Mouse (Mus musculus): ENCODE measurements around the gene Faf2.
"Not testable (repeated sequence)": the region's sequence is repeated elsewhere in the genome, so short reads cannot be mapped to it uniquely, and the experiment has no call there.

The Faf2 gene

DNA sequence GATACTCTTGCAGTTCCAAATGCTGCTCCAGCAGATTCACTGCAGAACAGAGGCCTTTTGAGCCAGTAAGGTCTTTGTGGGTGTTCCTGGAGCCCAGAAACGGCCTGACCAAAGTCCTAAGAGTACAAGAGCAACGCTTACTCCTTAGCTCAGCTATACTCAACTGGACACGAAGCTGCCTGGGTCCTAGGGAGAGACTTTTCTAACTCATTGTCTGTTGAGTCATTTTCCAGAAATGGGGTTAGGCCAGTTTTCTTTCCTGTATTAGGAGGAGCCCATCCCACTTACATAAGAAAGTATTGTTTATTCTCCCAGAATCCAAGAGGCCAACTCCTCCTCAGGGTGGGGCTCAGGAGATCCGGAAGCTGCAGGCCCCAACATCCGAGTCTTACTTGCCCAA lies 16.2 kb upstream of the Faf2 start:
- peak; percentile 36 for DNase-seq (ENCODE audit: low read depth, low spot score)

DNA sequence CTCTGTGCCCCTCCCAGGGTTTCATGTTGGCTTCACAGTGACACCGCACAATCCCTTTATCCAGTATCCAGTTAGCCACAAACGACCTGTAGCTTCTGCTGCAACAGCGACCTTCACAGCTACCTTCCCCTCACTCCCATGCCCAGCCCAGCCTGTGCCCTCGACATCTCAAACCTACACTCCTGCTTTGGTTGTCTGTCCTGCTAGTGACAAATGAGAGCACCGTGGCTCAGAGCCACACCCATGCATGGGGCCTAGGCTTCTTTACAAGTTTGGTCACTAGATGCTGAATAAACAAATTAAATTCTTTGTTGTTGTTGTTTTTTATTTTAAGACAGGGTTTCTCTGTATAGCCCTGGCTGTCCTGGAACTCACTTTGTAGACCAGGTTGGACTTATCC lies 14.4 kb upstream of the Faf2 start:
- no peak for DNase-seq (ENCODE audit: low read depth, low spot score)

DNA sequence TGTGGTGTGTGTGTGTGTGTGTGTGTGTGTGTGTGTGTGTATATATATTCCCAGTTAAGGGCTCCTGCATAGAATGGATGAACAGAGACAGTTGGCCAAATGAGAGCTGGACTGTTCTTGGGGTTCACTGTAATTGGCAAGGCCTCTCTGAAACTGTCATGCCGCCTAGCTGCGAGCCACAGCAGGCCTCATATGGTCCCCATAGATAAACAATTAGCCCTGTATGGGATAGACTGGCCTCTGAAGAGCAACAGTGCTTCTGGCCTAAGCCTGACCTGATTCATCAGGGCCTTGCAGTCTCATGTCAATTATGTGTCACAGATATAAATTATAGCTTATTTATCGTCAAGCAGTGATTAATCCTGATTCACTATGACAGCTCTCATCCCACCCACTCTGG lies 13.6 kb upstream of the Faf2 start:
- no peak for DNase-seq (ENCODE audit: low read depth, low spot score)

DNA sequence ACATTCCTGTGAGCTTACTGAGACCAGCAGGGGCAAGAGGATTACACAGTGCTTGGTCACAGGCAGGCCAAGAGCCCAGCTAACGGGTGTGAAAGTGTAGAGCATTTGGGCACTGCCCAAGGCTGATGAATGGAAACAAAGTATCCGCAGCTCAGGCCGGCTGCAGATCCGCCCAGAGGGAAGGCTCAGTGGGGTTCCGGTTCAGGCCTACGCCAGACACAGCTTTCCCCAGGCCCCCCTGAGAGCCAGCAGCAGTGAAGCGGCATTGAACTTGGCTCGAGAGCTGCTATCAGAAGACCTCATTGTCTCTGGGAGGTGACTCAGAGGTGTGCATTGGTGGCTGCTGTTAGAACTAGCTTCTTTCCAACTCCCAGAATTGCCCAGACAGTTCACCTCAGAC lies 12.9 kb upstream of the Faf2 start:
- DNase-seq (ENCODE audit: low read depth, low spot score) = peak; percentile 44

DNA sequence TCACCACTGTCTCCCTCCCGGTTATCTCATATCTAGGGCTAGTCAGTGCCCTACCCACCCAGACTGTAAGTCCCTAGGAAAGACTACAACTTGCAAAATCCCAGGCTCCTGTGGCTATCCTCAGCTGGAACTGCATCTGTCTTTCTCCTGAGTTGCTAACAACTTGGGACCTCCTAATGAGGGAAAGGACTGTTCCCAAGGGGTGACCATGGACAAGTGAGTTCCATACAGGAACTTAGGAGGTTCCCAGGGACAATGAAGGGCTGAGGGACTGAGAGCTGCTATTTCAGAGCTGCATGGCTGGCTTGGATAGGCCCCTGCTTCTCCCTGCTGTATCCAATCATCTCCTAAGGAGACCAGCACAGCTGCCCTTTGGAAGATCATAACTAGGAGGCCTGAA lies 12.3 kb upstream of the Faf2 start:
- DNase-seq (ENCODE audit: low read depth, low spot score) = no peak

DNA sequence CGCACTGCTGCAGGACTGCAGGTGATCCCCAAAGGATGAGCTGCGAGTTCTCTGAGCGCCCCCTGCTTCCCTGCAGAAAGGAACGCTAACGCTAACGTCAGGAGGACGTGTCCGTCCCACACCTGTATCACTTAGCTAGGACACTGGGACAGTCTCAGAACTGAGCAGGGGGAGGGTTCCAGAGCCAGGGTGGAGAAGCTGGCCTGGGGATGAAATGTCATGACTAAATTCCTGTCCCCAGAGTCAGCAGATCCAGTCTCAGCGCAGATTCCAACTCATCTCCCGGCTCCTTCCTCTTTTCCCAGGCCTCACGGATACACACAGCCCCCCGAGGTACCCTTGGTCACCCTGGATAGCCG lies 11.0 kb upstream of the Faf2 start:
- DNase-seq (ENCODE audit: low read depth, low spot score) = peak; percentile 42

DNA sequence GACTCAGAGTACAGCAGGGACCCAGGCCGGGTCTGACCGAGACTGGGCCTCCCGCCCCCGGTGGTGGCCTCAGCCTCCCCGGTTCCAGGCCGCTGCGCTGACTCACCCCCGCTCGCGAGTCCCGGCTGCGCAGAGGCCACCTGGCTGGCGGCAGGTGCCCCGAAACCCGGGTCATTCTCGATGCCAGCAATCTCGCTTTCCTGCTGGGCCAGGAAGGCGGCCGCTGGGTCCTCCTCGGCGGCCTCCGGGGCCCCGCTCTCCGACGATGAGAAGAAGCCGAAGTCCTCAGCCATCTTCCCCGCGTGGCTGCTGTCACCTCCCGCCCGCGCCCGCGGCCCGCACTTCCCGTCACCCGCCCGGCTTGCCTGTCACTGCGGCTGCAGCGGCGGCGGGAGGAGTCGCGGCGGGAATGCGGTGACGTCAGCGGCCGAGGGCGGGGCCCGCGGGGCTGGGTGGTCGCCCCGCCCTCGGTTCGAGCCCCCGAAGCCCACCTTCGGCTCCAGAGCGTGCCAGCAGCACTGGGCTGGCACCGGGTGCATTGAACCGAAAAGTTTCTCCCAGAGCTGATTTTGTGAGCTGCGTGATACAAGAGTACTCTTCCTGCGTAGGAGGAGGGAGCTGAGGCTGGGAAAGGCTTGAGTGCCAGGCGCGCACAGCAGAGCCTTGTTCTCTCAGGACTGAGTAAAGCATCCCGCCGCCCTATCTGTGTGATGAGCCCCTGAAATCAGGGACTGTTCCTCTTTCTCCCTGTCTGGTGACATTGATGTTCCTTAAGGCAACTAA lies 10.4 kb upstream of the Faf2 start, which contains the start of gene Cltb:
Gene Cltb, minus strand, starts transcription at position 373 of the 783 bp plus-strand sequence.
- DNase-seq (ENCODE audit: low read depth, low spot score) = peak; percentile 51

DNA sequence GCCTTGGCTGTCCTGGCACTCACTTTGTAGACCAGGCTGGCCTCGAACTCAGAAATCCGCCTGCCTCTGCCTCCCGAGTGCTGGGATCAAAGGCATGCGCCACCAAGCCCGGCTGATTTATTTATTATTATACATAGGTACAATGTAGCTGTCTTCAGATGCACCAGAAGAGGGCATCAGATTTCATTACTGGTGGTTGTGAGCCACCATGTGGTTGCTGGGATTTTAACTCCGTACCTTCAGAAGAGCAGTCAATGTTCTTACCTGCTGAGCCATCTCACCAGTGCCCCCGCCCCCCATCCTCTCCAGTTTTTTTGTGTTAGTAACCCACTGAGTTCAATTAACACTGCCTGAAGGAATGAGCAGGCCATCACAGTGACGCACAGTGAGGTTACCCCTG lies 8.4 kb upstream of the Faf2 start:
- not testable (repeated sequence) for DNase-seq (ENCODE audit: low read depth, low spot score)

DNA sequence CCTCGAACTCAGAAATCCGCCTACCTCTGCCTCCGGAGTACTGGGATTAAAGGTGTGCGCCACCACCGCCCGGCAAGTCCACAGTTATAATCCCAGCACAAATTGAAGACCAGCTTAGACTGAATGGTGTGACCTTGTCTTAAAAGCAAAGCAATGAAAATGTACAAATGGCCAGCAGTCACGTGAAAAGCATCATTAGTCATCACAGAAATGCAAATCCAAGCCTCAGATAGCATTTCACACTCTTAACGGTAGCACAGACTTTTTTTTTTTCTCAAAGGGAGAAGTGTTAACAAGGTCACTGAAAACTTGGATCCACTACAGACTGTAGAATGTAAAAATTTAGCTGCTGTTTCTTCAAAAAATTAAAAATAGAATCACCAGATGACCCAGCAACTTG lies 5.3 kb upstream of the Faf2 start:
- no peak for DNase-seq (ENCODE audit: low read depth, low spot score)

DNA sequence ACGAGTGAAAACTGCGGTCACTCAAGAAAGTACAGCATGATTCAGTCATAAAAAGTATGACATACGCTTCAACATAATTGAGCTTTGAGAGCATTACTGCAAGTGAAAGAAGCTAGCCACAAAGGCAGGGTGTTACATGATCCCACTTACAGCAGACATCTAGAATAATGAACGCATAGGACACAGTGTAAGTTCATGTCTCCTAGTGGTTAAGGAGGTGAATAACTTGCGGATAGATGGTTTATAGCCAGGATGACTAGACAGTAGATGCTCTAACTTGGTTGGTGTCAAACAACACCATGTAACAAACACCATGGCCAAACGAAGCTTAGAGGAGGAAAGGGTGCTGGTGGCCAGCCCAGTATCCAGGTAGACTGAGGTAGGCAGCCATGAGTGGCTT lies 4.6 kb upstream of the Faf2 start:
- DNase-seq (ENCODE audit: low read depth, low spot score) = no peak

DNA sequence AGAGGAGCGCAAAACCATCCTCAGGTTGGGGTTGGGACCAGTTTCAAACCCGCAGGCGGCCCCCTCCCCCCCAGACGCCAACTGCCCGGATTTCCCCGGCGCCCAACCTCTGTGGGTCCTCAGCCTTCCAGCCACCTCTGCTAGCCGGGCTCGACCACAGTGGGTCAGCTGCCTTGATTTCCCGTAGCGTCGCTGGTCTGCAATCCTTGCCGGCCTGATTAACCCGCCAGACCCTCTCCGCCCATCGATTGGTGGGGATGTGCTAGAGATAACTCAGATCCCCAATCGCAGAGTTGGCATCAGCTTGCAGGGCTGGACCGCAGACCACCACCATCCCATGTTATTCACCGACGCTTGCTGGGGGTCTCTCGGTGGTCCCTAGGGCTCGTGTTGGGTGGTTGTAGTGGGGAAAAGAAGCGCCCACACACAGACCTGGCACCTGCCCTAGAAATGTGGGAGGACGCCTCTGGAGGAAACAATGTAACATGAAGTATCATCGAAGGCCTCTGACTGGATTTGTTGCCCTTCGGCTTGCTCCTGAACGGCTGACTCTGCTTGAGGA lies 457 bp downstream of the Faf2 start:
- no peak for DNase-seq (ENCODE audit: low read depth, low spot score)

DNA sequence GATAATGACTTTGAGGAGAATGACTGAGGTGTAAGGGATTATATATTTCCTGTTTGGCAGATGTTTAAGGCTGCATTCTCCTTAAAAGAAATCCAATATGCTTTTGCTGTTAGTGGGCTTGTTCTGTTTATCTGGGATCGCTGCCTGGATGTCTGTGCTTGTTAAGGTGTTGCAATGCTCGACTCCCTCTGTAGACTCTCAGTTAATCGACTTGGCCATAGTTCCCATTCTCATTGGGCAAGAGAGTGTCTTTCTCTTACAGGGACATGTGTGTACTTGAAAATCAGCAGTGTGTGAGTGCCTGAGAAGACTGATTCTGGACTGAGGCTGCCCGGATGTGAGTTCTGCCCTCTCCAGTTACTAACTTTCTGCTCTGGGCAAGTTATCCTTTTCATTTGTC lies 7.5 kb downstream of the Faf2 start:
- DNase-seq (ENCODE audit: low read depth, low spot score) = no peak

DNA sequence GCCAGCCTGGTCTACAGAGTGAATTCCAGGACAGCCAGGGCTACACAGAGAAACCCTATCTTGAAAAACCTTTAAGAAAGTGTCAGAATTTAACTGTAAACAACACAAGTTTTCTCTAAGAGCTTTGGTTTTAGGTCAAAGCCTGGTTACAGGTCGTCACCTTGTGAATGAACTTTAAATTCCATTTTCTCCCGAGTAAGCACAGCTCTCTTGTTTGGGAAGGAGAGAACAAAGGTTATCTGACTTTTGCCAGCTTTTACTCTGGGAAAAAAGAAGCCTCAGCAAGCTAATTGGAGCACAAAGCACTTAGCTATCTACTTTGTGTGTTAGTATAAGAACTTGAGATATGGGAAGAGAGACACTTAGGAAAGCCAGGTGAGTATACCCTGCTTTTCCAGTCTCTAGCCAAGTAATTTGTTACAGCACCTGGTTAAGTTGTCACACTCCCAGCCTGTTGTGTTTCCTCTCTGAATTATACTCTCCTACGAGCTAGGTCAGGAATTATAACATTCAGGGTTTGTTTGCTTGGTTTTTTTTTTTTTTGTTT lies 11.2 kb downstream of the Faf2 start:
- DNase-seq (ENCODE audit: low read depth, low spot score) = no peak

DNA sequence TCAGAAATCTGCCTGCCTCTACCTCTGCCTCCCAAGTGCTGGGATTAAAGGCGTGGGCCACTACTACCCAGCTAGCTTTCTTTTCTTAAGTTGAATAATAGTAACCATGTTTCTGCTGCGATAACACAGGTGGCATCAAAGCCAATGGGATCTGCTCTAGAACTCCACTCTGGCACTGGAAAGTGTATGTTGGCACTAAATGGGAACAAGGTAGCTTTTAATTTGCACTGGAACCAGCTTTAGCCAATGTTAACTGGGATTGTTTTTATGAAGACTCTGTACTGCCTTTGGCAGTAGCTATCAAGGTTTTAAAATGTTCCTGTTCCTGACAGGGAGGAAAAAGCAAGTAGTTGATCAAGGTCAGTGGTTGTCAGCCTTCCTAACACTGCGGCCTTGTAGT lies 13.4 kb downstream of the Faf2 start:
- DNase-seq (ENCODE audit: low read depth, low spot score) = no peak

DNA sequence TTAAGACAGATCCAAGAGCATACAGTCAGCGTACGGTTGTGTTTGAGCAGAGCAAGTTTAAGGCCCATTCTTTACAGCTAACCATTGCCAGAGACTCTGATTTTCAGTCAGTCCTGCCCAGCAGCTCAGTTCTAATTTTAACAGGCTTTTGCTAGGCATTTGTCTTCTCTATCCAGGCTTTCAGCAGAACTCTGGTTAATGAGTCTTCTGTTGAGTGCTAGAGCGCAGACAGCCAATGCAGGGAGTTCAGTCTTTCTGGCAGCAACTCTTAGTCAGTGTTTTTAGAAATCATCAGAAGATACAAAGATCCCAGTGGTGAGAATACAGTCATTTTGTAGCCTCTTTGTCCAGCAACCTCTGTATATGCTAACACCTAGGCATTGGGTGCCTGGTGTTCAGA lies 28.9 kb downstream of the Faf2 start:
- no peak for DNase-seq (ENCODE audit: low read depth, low spot score)

DNA sequence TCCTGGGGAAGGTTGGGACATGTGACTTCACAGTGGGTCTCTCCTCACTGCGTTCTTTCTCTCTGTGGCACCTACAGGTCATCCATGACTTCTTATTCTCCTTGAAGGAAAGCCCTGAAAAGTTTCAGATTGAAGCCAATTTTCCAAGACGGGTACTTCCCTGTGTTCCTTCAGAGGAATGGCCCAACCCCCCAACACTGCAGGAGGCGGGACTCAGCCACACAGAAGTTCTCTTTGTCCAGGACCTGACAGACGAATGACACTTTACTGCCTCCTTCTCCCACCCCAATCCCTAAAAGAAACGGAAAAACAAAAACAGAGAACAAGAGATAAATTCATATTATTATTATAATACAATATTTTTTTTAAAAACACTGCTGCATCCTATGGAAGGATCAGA lies 39.3 kb downstream of the Faf2 start:
- DNase-seq (ENCODE audit: low read depth, low spot score) = no peak

DNA sequence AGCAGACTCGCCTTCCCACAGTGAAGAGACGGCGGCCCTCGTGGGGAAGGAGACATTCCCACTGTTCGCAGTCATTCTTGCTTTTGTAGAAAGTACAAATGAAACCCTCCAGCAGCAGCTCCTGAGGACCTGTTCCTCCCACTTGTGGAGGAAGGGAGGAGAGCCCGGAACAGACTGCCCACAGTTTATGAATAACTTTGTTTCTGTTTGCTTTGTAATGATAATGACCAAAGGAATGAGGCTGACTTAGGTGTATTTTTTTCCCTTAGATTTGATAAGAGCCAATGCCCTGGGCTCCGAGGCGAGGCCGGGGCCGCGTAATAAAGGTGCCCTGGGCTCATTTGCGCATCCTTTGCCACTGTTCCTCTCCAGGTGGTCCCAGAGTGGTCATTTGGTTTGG lies 39.8 kb downstream of the Faf2 start:
- no peak for DNase-seq (ENCODE audit: low read depth, low spot score)

DNA sequence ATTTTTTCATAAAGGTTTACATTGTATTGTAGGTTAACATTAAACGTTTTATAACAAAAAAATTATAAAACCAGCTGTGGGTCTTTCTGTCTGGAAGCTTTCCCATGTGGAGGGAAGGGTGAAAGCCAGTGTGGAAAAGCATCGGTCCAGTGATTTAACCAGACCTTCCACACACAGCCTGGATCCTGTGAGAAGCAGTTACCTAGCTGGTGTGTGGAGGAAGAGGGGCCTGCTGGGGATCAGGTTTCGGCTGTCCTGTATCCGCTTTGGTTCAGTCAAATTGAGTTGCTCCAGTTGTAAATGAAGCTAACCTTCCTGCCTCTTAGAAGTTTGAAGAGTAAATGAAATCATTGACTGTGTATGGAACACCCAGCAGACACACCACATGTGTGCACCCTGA lies 42.4 kb downstream of the Faf2 start:
- DNase-seq (ENCODE audit: low read depth, low spot score) = no peak

DNA sequence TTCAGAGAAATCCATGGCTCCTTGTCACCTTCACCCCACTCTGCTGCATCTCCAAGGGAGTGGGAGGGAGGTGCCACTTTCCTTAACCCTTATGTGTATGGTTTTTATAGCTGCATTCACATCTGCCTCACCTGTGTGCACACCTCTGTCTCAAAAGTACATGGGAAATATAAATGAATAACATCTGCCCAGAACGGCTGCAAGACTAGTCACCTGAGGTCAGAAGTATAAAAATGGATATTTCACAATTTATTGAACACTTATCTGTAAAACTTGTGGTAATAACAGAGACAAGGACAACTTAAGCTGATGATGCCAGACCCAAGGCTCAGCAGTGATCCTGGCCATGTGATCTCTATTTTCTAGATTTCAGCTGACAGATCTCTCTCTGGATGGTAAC lies 42.9 kb downstream of the Faf2 start:
- DNase-seq (ENCODE audit: low read depth, low spot score) = no peak

DNA sequence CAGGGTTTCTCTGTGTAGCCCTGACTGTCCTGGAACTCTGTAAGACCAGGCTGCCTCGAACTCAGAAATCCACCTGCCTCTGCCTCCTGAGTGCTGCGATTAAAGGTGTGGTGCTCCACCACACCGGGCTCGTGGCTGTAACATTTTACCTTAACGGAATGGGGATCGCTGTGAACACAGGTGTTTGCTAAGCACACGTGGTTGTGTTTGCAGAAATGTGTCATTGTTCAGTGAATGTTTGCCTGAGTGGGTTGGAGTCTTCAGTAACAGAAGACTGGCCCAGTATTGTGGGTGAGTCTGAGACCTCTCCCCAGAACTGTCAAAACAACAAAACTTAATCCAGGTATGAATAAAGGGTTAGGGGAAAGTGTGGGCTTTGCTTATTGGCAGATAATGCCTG lies 43.5 kb downstream of the Faf2 start:
- no peak for DNase-seq (ENCODE audit: low read depth, low spot score)

DNA sequence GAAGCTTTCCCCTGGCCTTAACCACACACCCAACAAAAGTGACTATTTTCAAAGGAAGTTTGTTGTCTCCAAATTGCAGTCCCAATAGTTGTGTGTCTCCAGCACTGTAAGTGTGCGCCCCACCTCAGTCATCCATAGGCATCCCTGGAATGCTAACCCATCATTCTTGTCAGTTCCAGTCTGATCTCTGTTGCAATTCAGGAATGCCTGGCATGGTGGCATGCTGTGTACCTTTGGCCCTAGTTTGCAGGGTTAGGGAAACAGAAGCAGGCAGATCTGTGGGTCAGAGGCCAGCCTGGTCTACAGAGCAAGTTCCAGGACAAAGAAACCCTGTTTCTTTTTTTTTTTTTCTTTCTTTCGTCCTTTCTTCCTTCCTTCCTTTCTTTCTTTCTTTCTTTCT lies 48.9 kb downstream of the Faf2 start:
- DNase-seq (ENCODE audit: low read depth, low spot score) = no peak

DNA sequence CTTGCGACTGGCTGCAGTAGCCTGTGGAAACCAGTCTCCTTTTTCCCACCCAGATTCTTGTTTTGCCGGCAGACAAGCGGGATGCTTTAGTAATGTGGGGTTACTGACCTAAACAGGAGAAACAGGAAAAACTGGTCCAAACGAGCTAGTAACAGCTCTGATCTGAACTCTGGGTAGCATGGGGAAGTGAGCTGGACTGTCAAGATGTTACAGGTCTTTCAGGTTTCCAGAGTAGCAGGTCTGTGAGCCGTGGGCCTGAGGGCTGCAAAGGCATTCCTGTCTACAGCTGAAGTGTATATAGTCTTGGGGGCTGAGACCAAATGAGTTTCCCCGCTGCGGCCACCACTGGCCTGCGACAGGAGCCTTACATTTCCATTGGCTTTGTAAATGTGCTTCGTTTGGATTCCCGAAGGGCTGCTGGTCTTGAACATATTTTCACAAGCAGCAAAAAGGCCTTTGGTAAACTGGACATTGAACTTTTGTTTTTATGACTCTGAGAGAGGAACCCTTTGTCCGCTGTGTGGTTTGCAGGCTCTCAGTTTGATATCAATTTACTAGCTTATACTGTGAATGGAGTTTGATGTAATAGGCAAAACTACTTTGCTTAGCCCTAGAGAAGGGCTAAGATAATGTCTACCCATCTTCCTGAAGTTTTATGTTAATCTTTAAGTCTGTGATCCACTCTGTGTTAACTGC lies 54.5 kb downstream of the Faf2 start:
- DNase-seq (ENCODE audit: low read depth, low spot score) = no peak

DNA sequence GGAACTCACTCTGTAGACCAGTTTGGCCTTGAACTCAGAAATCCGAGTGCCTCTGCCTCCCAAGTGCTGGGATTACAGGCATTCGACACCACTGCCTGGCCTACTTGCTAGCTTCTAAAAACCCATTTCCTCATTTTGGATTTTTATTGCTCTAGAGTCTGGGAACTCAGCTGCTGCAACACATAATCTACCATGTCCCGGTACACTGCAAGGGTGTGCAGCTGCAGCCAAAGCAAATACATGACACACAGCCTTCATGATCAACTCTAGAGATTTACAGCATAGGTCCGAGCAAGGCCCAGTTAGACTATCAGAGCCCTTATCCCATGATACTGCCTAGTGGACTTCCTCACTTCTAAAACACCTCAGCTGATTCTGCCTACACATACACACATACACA lies 56.7 kb downstream of the Faf2 start:
- DNase-seq (ENCODE audit: low read depth, low spot score) = no peak

Data from skeletal muscle tissue, adult 2 months (tissue).